Mouse (Mus musculus) limb, embryonic 11.5 days (tissue): ENCODE data around the gene Zbtb7b. TPM values are rescaled to one million over a fixed set of nuclear protein-coding genes. Genes with fewer than 3 reads are reported as not detected.
A peak's percentile ranks its signal among the peaks of the same experiment; 100 is the strongest.

Source experiments
- ATAC-seq: fragments of 200-750 bp; cut with Nextera tagmentation; 2 replicates; pipeline ENCODE4 v1.8.0; 2017; ENCODE audit warnings: low read depth; ENCODE audit not compliant: insufficient number of reproducible peaks, low FRiP score, low TSS enrichment
- DNase-seq: peaks from one replicate; pipeline ENCODE4 v3.0.0-alpha.2; 2015; ENCODE audit warnings: low spot score
- H3K27ac ChIP-seq: fragments of 300-500 bp; sonication (generic); replicated peaks from 2 replicates; pipeline ENCODE4 v1.5.1; 2014; ENCODE audit warnings: low read depth, mild to moderate bottlenecking, low read length
- H3K27me3 ChIP-seq: fragments of 300-500 bp; sonication (generic); 2 replicates; pipeline ENCODE4 v1.6.1; 2014; ENCODE audit warnings: mild to moderate bottlenecking, low read length, mixed read lengths; ENCODE audit not compliant: control insufficient read depth, insufficient read depth
- H3K36me3 ChIP-seq: fragments of 300-500 bp; sonication (generic); 2 replicates; pipeline ENCODE4 v1.6.1; 2014; ENCODE audit warnings: mild to moderate bottlenecking, low read length, moderate library complexity, mixed read lengths; ENCODE audit not compliant: control insufficient read depth, insufficient read depth
- H3K4me1 ChIP-seq: fragments of 300-500 bp; sonication (generic); 2 replicates; pipeline ENCODE4 v1.6.1; 2014; ENCODE audit warnings: low read length, mixed read lengths; ENCODE audit not compliant: control insufficient read depth, insufficient read depth
- H3K4me2 ChIP-seq: fragments of 300-500 bp; sonication (generic); 2 replicates; pipeline ENCODE4 v1.6.1; 2014; ENCODE audit warnings: low read depth, mild to moderate bottlenecking, moderate library complexity; ENCODE audit not compliant: severe bottlenecking
- H3K4me3 ChIP-seq: fragments of 300-500 bp; sonication (generic); 2 replicates; pipeline ENCODE4 v1.5.1; 2014; ENCODE audit warnings: low read depth, low read length
- H3K9ac ChIP-seq: fragments of 300-500 bp; sonication (generic); 2 replicates; pipeline ENCODE4 v1.6.1; 2014; ENCODE audit warnings: mild to moderate bottlenecking, low read length
- H3K9me3 ChIP-seq: fragments of 300-500 bp; sonication (generic); 2 replicates; pipeline ENCODE4 v1.6.1; 2016; ENCODE audit warnings: low read length; ENCODE audit not compliant: control insufficient read depth
- WGBS: fragments of 180-500 bp; shearing (Covaris S2); extraction: QIAGEN DNeasy Blood & Tissue Kit; methylation state at CpG from one replicate; pipeline ENCODE4 v1.1.7; 2014; 5-methylcytosine and 5-hydroxymethylcytosine counted together
- polyA plus RNA-seq: library from polyadenylated mRNA; unstranded; fragments of >200 nt; fragmentation: Nextera tagmentation; extraction: Ambion mirVana; gene quantifications from 2 replicates; pipeline ENCODE4 v1.2.1, GENCODE M21; 2014

Gene Zbtb7b
- polyA plus RNA-seq, 1 experiment from 2014 or later = 0.41 TPM

- H3K36me3 ChIP-seq = no peaks in the 10 kb centered on the region
- 90% methylated on average over 31 of the region's 31 CpGs for WGBS
- no peaks in the 10 kb centered on the region for H3K27me3 ChIP-seq
- no peak overlapping the region for H3K27ac ChIP-seq
- H3K4me3 ChIP-seq = no peak overlapping the region
- no peak overlapping the region for H3K4me2 ChIP-seq
- no peak for DNase-seq
- ATAC-seq = no peak
- no peaks in the 10 kb centered on the region for H3K9me3 ChIP-seq
- H3K9ac ChIP-seq = no peak overlapping the region
- 0 out of 2 replicates have a peak, but pooled peaks cover 4% of the 10 kb centered on the region for H3K4me1 ChIP-seq
Measured at GRCm38 (mm10) chr3:89379388-89380131, 15.0 kb downstream of the Zbtb7b start.

- Histone ChIP-seq H3K27ac (0 out of 2 replicates have a peak overlapping the region, but pooled peaks have one; percentile 14), H3K4me3 (peak overlapping the region; percentile 51), H3K4me2 (peak overlapping the region; percentile 80), H3K27me3 (no peaks in the 10 kb centered on the region), H3K9ac (peak overlapping the region; percentile 68), H3K4me1 (0 out of 2 replicates have a peak, but pooled peaks cover 3% of the 10 kb centered on the region), H3K9me3 (no peaks in the 10 kb centered on the region), H3K36me3 (no peaks in the 10 kb centered on the region)
- ATAC-seq = peak; percentile 85
- peak; percentile 91 for DNase-seq
- WGBS = under 1% methylated on average over 28 of the region's 29 CpGs
Measured at GRCm38 (mm10) chr3:89378394-89379067, 16.0 kb downstream of the Zbtb7b start.

- 80% methylated on average over 4 of the region's 4 CpGs for WGBS
- Histone ChIP-seq H3K9ac (no peak overlapping the region), H3K9me3 (no peaks in the 10 kb centered on the region), H3K4me1 (peaks cover 3% of the 10 kb centered on the region; the same call in 1 of the 2 replicates), H3K27ac (no peak overlapping the region), H3K36me3 (no peaks in the 10 kb centered on the region), H3K4me2 (no peak overlapping the region; the same call in 1 of the 2 replicates), H3K27me3 (no peaks in the 10 kb centered on the region), H3K4me3 (no peak overlapping the region)
- ATAC-seq (peak; percentile 19; the same call in 1 of the 2 replicates), DNase-seq (no peak)
Measured at GRCm38 (mm10) chr3:89377831-89378230, 16.7 kb downstream of the Zbtb7b start.

GRCm38 (mm10) chr3:89373581-89374231 is 20.9 kb downstream of the Zbtb7b start:
- WGBS = 41% methylated on average over 5 of the region's 5 CpGs
- peaks cover 3% of the 10 kb centered on the region; the same call in 1 of the 2 replicates for H3K4me1 ChIP-seq

GRCm38 (mm10) chr3:89367338-89367737 is 27.2 kb downstream of the Zbtb7b start:
- 0 out of 2 replicates have a peak, but pooled peaks have one; percentile 57 for ATAC-seq

More at GRCm38 (mm10) chr3:89373581-89374231, 20.9 kb downstream of the Zbtb7b start:
- H3K9me3 ChIP-seq = no peaks in the 10 kb centered on the region
- no peak overlapping the region for H3K27ac ChIP-seq
- H3K4me3 ChIP-seq = no peak overlapping the region
- no peak for ATAC-seq
- DNase-seq = no peak
- no peak overlapping the region for H3K9ac ChIP-seq
- H3K27me3 ChIP-seq = no peaks in the 10 kb centered on the region
- H3K36me3 ChIP-seq = no peaks in the 10 kb centered on the region
- H3K4me2 ChIP-seq = no peak overlapping the region

GRCm38 (mm10) chr3:89365486-89366414 is 28.8 kb downstream of the Zbtb7b start:
- ATAC-seq (no peak), DNase-seq (no peak)
- no peak overlapping the region for H3K9ac ChIP-seq
- WGBS = 70% methylated on average over 20 of the region's 20 CpGs
- no peak overlapping the region for H3K4me3 ChIP-seq
- no peaks in the 10 kb centered on the region for H3K27me3 ChIP-seq
- H3K4me1 ChIP-seq = no peaks in the 10 kb centered on the region
- no peak overlapping the region for H3K27ac ChIP-seq
- H3K36me3 ChIP-seq = no peaks in the 10 kb centered on the region
- H3K4me2 ChIP-seq = no peak overlapping the region
- no peaks in the 10 kb centered on the region for H3K9me3 ChIP-seq

More at GRCm38 (mm10) chr3:89367338-89367737, 27.2 kb downstream of the Zbtb7b start:
- Histone ChIP-seq H3K4me3 (no peak overlapping the region), H3K4me2 (no peak overlapping the region), H3K36me3 (no peaks in the 10 kb centered on the region), H3K9ac (no peak overlapping the region), H3K27me3 (no peaks in the 10 kb centered on the region), H3K4me1 (no peaks in the 10 kb centered on the region), H3K27ac (no peak overlapping the region), H3K9me3 (no peaks in the 10 kb centered on the region)
- DNase-seq = no peak
- 60% methylated on average over 11 of the region's 11 CpGs for WGBS

GRCm38 (mm10) chr3:89365153-89365485 is 29.5 kb downstream of the Zbtb7b start, which contains the start of gene Dcst1:
Gene Dcst1 (minus strand): TSS chr3:89365253.
- H3K4me1 ChIP-seq = no peaks in the 10 kb centered on the region
- H3K4me3 ChIP-seq = no peak within 1 kb of the TSS
- no peaks in the 10 kb centered on the region for H3K9me3 ChIP-seq
- H3K27me3 ChIP-seq = no peaks in the 10 kb centered on the region
- H3K9ac ChIP-seq = no peak within 1 kb of the TSS
- no peak for DNase-seq
- H3K36me3 ChIP-seq = no peaks in the 10 kb centered on the region
- no peak within 1 kb of the TSS; the same call in 1 of the 2 replicates for H3K4me2 ChIP-seq
- no peak within 1 kb of the TSS for H3K27ac ChIP-seq
- no peak for ATAC-seq
- 91% methylated on average over 11 of the region's 11 CpGs for WGBS
